Mouse (Mus musculus) liver, embryonic 11.5 days (tissue): ENCODE results near the gene Tekt3. TPM values are rescaled to one million over a fixed set of nuclear protein-coding genes. Genes with fewer than 3 reads are reported as not detected.

Source experiments
- ATAC-seq: fragments of 200-750 bp; cut with Nextera tagmentation; replicated peaks from 2 replicates; pipeline ENCODE4 v1.8.0; 2017; ENCODE audit warnings: moderate number of reproducible peaks, mild to moderate bottlenecking, moderate TSS enrichment, moderate library complexity; ENCODE audit not compliant: low FRiP score
- DNase-seq: peaks from one replicate; pipeline ENCODE4 v3.0.0-alpha.2; 2017; ENCODE audit warnings: low spot score
- H3K27ac ChIP-seq: fragments of 300-500 bp; sonication (generic); 2 replicates; pipeline ENCODE4 v1.5.1; 2014; ENCODE audit warnings: mild to moderate bottlenecking, low read depth, low read length, control low read depth
- H3K27me3 ChIP-seq: fragments of 300-500 bp; sonication (generic); replicated peaks from 2 replicates; pipeline ENCODE4 v1.6.1; 2014; ENCODE audit warnings: low read length, mixed read lengths; ENCODE audit not compliant: control insufficient read depth, insufficient read depth
- H3K36me3 ChIP-seq: fragments of 300-500 bp; sonication (generic); 2 replicates; pipeline ENCODE4 v1.6.1; 2014; ENCODE audit warnings: mild to moderate bottlenecking, low read length, moderate library complexity, mixed read lengths; ENCODE audit not compliant: control insufficient read depth, insufficient read depth
- H3K4me1 ChIP-seq: fragments of 300-500 bp; sonication (generic); replicated peaks from 2 replicates; pipeline ENCODE4 v1.6.1; 2014; ENCODE audit warnings: low read length, mixed read lengths; ENCODE audit not compliant: control insufficient read depth, insufficient read depth
- H3K4me2 ChIP-seq: fragments of 300-500 bp; sonication (generic); 2 replicates; pipeline ENCODE4 v1.6.1; 2014; ENCODE audit warnings: mild to moderate bottlenecking, control low read depth, moderate library complexity
- H3K4me3 ChIP-seq: fragments of 300-500 bp; sonication (generic); 2 replicates; pipeline ENCODE4 v1.5.1; 2014; ENCODE audit warnings: low read depth, low read length, control low read depth
- H3K9ac ChIP-seq: fragments of 300-500 bp; sonication (generic); 2 replicates; pipeline ENCODE4 v1.6.1; 2014; ENCODE audit warnings: low read depth, low read length, control low read depth
- H3K9me3 ChIP-seq: fragments of 300-500 bp; sonication (generic); 2 replicates; pipeline ENCODE4 v1.6.1; 2016; ENCODE audit warnings: low read length, inconsistent platforms, mixed read lengths; ENCODE audit not compliant: control insufficient read depth
- WGBS: fragments of 180-500 bp; shearing (Covaris S2); extraction: QIAGEN DNeasy Blood & Tissue Kit; methylation state at CpG from one replicate; pipeline ENCODE4 v1.1.7; 2014; 5-methylcytosine and 5-hydroxymethylcytosine counted together
- polyA plus RNA-seq: library from polyadenylated mRNA; unstranded; fragments of >200 nt; fragmentation: Nextera tagmentation; extraction: Ambion mirVana; gene quantifications from 2 replicates; pipeline ENCODE4 v1.2.1, GENCODE M21; 2014

Gene Tekt3
- polyA plus RNA-seq, 1 experiment from 2014 or later, result not detected

GRCm38 (mm10) chr11:63122776-63123350 is 61.4 kb downstream of the Tekt3 start:
- Histone ChIP-seq H3K27me3 (peaks cover 2% of the 10 kb centered on the region; the same call in 1 of the 2 replicates), H3K27ac (no peak overlapping the region), H3K4me2 (no peak overlapping the region), H3K36me3 (no peaks in the 10 kb centered on the region), H3K9ac (no peak overlapping the region), H3K4me3 (no peak overlapping the region), H3K4me1 (no peaks in the 10 kb centered on the region; the same call in 1 of the 2 replicates), H3K9me3 (no peaks in the 10 kb centered on the region)
- no peak for DNase-seq
- ATAC-seq, result no peak
- 75% methylated on average over 4 of the region's 4 CpGs for WGBS

DNA sequence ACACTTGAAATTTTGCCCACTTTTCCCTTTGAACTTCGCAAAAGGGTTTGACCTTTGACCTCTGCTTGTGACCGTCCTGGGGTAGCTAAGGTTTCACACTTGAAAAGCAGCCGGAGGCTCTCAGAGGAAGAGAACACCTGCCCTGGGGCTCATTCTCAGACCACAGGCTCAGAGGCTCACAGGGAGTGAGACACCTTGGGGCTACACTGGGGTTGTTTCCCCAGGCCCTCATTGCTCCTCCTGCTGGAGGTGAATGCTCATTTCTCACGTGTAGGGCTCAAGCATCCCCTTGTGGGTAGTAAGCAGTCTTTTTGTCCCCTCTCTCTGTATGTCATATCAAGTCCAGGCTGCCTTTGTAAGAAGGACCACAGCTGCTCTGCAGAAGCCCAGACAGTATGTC is 62.9 kb downstream of the Tekt3 start:
- H3K27me3 ChIP-seq, result peaks cover 10% of the 10 kb centered on the region
- H3K36me3 ChIP-seq, result no peaks in the 10 kb centered on the region
- WGBS, result 31% methylated on average over 4 of the region's 4 CpGs
- H3K4me2 ChIP-seq, result no peak overlapping the region
- H3K9me3 ChIP-seq, result no peaks in the 10 kb centered on the region
- ATAC-seq, result no peak
- no peak for DNase-seq
- no peak overlapping the region for H3K4me3 ChIP-seq
- no peaks in the 10 kb centered on the region; the same call in 1 of the 2 replicates for H3K4me1 ChIP-seq
- no peak overlapping the region for H3K27ac ChIP-seq
- H3K9ac ChIP-seq, result no peak overlapping the region

GRCm38 (mm10) chr11:63125832-63126456 is 64.5 kb downstream of the Tekt3 start:
- H3K4me1 ChIP-seq, result peaks cover 3% of the 10 kb centered on the region; the same call in 1 of the 2 replicates
- H3K27me3 ChIP-seq, result peaks cover 26% of the 10 kb centered on the region
- DNase-seq (no peak), ATAC-seq (no peak)
- H3K9ac ChIP-seq, result no peak overlapping the region
- H3K4me2 ChIP-seq, result no peak overlapping the region
- no peak overlapping the region for H3K4me3 ChIP-seq
- no peak overlapping the region for H3K27ac ChIP-seq
- H3K9me3 ChIP-seq, result no peaks in the 10 kb centered on the region
- H3K36me3 ChIP-seq, result no peaks in the 10 kb centered on the region
- WGBS, result 69% methylated on average over 5 of the region's 5 CpGs

GRCm38 (mm10) chr11:63126976-63127375 is 65.5 kb downstream of the Tekt3 start:
- no peaks in the 10 kb centered on the region for H3K9me3 ChIP-seq
- peaks cover 5% of the 10 kb centered on the region; the same call in 1 of the 2 replicates for H3K4me1 ChIP-seq
- no peak overlapping the region for H3K4me3 ChIP-seq
- no peak overlapping the region for H3K9ac ChIP-seq
- DNase-seq (no peak), ATAC-seq (no peak)
- no peaks in the 10 kb centered on the region for H3K36me3 ChIP-seq
- no peak overlapping the region for H3K4me2 ChIP-seq
- no peak overlapping the region for H3K27ac ChIP-seq
- WGBS, result 65% methylated on average over 8 of the region's 8 CpGs
- peaks cover 37% of the 10 kb centered on the region for H3K27me3 ChIP-seq

DNA sequence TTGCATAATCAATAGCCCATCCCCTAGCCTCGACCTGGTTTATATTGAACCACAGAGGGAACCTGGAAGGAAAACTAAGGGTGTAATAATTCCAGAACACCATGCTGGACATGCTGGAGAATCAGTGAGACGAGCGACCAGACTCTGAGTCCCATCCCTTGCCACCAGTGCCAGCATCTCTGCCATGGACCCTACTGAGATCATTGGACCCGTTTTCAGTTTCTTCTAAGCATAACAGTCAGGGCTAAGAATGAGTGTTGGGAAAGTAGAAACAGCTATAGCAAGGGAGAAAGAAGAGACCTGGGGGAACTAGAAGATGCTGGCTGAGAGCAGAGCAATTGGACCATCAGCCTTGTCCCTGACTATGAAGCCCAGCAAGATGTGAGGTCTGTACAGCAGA is 66.1 kb downstream of the Tekt3 start:
- WGBS, result 78% methylated on average over 4 of the region's 4 CpGs
- H3K4me1 ChIP-seq, result peaks cover 5% of the 10 kb centered on the region; the same call in 1 of the 2 replicates

DNA sequence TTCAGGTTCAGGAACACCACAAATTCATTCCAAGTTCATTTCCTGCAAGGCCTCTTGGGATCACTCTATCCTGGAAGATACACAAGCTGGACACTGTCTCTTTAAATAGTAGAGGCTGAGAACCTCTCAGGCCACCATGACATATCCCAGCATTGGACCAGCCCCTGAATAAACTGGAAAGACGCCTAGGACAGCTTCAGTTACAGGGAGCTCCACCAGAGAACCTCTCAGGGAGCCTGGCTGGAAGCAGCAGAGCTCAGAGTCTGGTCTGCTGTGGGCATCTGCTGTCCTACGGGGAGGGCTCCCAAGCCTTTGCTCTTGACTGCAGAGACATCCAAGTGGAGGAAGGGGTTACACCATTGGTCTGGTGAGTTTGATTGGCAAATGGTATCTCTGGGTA is 67.3 kb downstream of the Tekt3 start, which contains the start of gene Pmp22:
Pmp22 (plus strand) TSS at position 199 of the 400 bp plus-strand sequence.
- WGBS, result 71% methylated on average over 2 of the region's 2 CpGs
- H3K4me1 ChIP-seq, result peaks cover 5% of the 10 kb centered on the region; the same call in 1 of the 2 replicates
- DNase-seq, result no peak
- H3K27me3 ChIP-seq, result peaks cover 55% of the 10 kb centered on the region
- no peaks in the 10 kb centered on the region for H3K36me3 ChIP-seq
- H3K4me3 ChIP-seq, result no peak within 1 kb of the TSS
- H3K9ac ChIP-seq, result no peak within 1 kb of the TSS
- H3K4me2 ChIP-seq, result no peak within 1 kb of the TSS
- no peaks in the 10 kb centered on the region for H3K9me3 ChIP-seq
- no peak for ATAC-seq
- H3K27ac ChIP-seq, result no peak within 1 kb of the TSS

More for the DNA sequence above, 66.1 kb downstream of the Tekt3 start:
- no peak for ATAC-seq
- H3K27me3 ChIP-seq, result peaks cover 42% of the 10 kb centered on the region
- no peak overlapping the region for H3K27ac ChIP-seq
- H3K36me3 ChIP-seq, result no peaks in the 10 kb centered on the region
- no peak overlapping the region for H3K9ac ChIP-seq
- DNase-seq, result no peak
- H3K9me3 ChIP-seq, result no peaks in the 10 kb centered on the region
- H3K4me2 ChIP-seq, result no peak overlapping the region
- no peak overlapping the region for H3K4me3 ChIP-seq

GRCm38 (mm10) chr11:63129375-63129774 is 67.9 kb downstream of the Tekt3 start:
- Histone ChIP-seq H3K4me3 (no peak overlapping the region), H3K9ac (no peak overlapping the region), H3K4me2 (no peak overlapping the region), H3K4me1 (peaks cover 5% of the 10 kb centered on the region; the same call in 1 of the 2 replicates), H3K27ac (no peak overlapping the region), H3K9me3 (no peaks in the 10 kb centered on the region), H3K36me3 (no peaks in the 10 kb centered on the region), H3K27me3 (peaks cover 61% of the 10 kb centered on the region)
- no peak for ATAC-seq
- no peak for DNase-seq
- 31% methylated on average over 9 of the region's 9 CpGs for WGBS

DNA sequence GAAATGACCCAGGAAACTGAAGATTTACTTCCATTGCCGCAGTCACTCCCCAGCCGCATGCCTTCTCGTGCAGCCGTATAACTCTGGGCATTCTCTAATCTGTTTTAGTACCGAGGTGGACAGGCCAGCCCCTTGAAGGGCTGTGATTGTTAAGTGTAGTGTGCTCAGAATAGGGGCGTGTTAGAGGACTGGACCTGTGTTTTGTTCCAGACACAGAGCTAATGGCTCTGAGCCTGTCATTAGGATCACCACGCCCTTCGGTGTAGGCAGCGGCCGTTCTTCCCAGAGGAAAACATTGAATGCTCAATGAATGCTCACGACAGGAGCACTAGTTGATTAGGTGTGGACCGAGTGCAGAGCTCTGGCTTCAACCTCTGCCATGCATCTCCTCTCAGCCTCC is 68.4 kb downstream of the Tekt3 start:
- H3K27me3 ChIP-seq, result peaks cover 65% of the 10 kb centered on the region
- H3K9me3 ChIP-seq, result no peaks in the 10 kb centered on the region
- no peak for ATAC-seq
- no peak overlapping the region for H3K9ac ChIP-seq
- no peak overlapping the region for H3K4me3 ChIP-seq
- no peak overlapping the region for H3K4me2 ChIP-seq
- no peak overlapping the region for H3K27ac ChIP-seq
- no peaks in the 10 kb centered on the region for H3K36me3 ChIP-seq
- 0 out of 2 replicates have a peak, but pooled peaks cover 5% of the 10 kb centered on the region for H3K4me1 ChIP-seq
- DNase-seq, result no peak
- WGBS, result 57% methylated on average over 12 of the region's 12 CpGs

DNA sequence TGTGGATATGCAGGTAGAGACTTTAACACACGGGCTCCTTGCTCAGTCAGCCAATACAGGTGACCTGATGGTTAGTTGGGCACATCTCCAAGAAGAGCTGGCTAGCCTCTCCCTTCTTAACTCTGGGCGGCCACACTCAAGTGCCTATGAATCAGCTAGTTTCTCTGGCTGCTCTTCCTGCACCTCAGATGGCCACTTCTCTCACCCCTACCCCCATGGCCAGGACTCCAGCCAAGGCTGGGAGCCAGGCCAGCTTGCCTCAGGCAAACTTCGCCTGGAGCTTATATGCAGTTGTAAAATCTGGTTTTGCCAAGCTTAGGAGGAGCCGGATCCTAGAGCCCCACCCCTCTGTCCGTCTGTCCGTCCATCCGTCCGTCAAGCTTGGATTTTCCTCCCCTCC is 69.0 kb downstream of the Tekt3 start:
- ATAC-seq (no peak), DNase-seq (no peak)
- peaks cover 69% of the 10 kb centered on the region for H3K27me3 ChIP-seq
- no peaks in the 10 kb centered on the region for H3K36me3 ChIP-seq
- no peak overlapping the region for H3K9ac ChIP-seq
- peak overlapping the region; percentile 69 for H3K4me2 ChIP-seq
- WGBS, result 51% methylated on average over 8 of the region's 8 CpGs
- H3K4me3 ChIP-seq, result no peak overlapping the region
- 0 out of 2 replicates have a peak, but pooled peaks cover 5% of the 10 kb centered on the region for H3K4me1 ChIP-seq
- no peaks in the 10 kb centered on the region for H3K9me3 ChIP-seq
- H3K27ac ChIP-seq, result no peak overlapping the region
